Mouse (Mus musculus) forebrain, postnatal 0 days (tissue): ENCODE measurements at regions not wholly inside any gene's neighbourhood (a gene's known extent, or its start where the extent isn't known, plus 50 kb on each side); places are given as distances from the start of the nearest gene placed in this dataset.
A peak's percentile ranks its signal among the peaks of the same experiment; 100 is the strongest.

Source experiments
- ATAC-seq: fragments of 200-750 bp; cut with Nextera tagmentation; 2 replicates; pipeline ENCODE4 v1.8.0; 2017; ENCODE audit warnings: mild to moderate bottlenecking, moderate library complexity
- DNase-seq: peaks from one replicate; pipeline ENCODE4 v3.0.0-alpha.2; 2015
- H3K27ac ChIP-seq: fragments of 300-500 bp; sonication (generic); 2 replicates; pipeline ENCODE4 v1.5.1; 2014; ENCODE audit warnings: low read depth, mild to moderate bottlenecking, antibody characterized with exemption, low read length, moderate library complexity, mixed read lengths
- H3K27me3 ChIP-seq: fragments of 300-500 bp; sonication (generic); 2 replicates; pipeline ENCODE4 v1.6.1; 2014; ENCODE audit warnings: mild to moderate bottlenecking, low read length, mixed read lengths; ENCODE audit not compliant: insufficient read depth
- H3K36me3 ChIP-seq: fragments of 300-500 bp; sonication (generic); 2 replicates; pipeline ENCODE4 v1.6.1; 2014; ENCODE audit warnings: mild to moderate bottlenecking, moderate library complexity; ENCODE audit not compliant: insufficient read depth
- H3K4me1 ChIP-seq: fragments of 300-500 bp; sonication (generic); 2 replicates; pipeline ENCODE4 v1.6.1; 2014; ENCODE audit warnings: antibody characterized with exemption; ENCODE audit not compliant: insufficient read depth
- H3K4me2 ChIP-seq: fragments of 300-500 bp; sonication (generic); 2 replicates; pipeline ENCODE4 v1.6.1; 2014; ENCODE audit warnings: low read depth, mild to moderate bottlenecking, moderate library complexity
- H3K4me3 ChIP-seq: fragments of 300-500 bp; sonication (generic); 2 replicates; pipeline ENCODE4 v1.5.1; 2014; ENCODE audit warnings: low read depth, low read length, mixed read lengths
- H3K9ac ChIP-seq: fragments of 300-500 bp; sonication (generic); 2 replicates; pipeline ENCODE4 v1.6.1; 2014; ENCODE audit warnings: mild to moderate bottlenecking
- H3K9me3 ChIP-seq: fragments of 300-500 bp; sonication (generic); 2 replicates; pipeline ENCODE4 v1.6.1; 2016; ENCODE audit warnings: low read length
- CTCF ChIP-seq: sonication (generic); IDR thresholded peaks from 2 replicates; pipeline ENCODE4 v1.5.1; 2016; ENCODE audit warnings: antibody characterized with exemption, control low read depth, low read depth
- WGBS: fragments of 180-500 bp; shearing (Covaris S2); extraction: QIAGEN DNeasy Blood & Tissue Kit; methylation state at CpG from one replicate; pipeline ENCODE4 v1.1.7; 2014; 5-methylcytosine and 5-hydroxymethylcytosine counted together

- TF ChIP-seq CTCF, result no peak
- Histone ChIP-seq H3K27me3 (no peaks in the 10 kb centered on the region), H3K9ac (no peak overlapping the region), H3K4me2 (0 out of 2 replicates have a peak overlapping the region, but pooled peaks have one; percentile 15), H3K4me1 (peaks cover 7% of the 10 kb centered on the region; the same call in 1 of the 2 replicates), H3K36me3 (no peaks in the 10 kb centered on the region), H3K27ac (peak overlapping the region; percentile 81; the same call in 1 of the 2 replicates), H3K4me3 (no peak overlapping the region), H3K9me3 (no peaks in the 10 kb centered on the region)
- DNase-seq, result peak; percentile 39
- 0 out of 2 replicates have a peak, but pooled peaks have one; percentile 12 for ATAC-seq
- 30% methylated on average over 15 of the region's 15 CpGs for WGBS
Observed at GRCm38 (mm10) chr6:143287322-143287721, 120.3 kb downstream of the Etnk1 start.

- Histone ChIP-seq H3K27me3 (no peaks in the 10 kb centered on the region), H3K36me3 (no peaks in the 10 kb centered on the region), H3K9ac (no peak overlapping the region), H3K4me1 (peaks cover 7% of the 10 kb centered on the region; the same call in 1 of the 2 replicates), H3K27ac (peak overlapping the region; percentile 81), H3K4me2 (no peak overlapping the region), H3K4me3 (no peak overlapping the region), H3K9me3 (no peaks in the 10 kb centered on the region)
- ATAC-seq, result peak; percentile 87
- TF ChIP-seq CTCF, result no peak
- 62% methylated on average over 19 of the region's 19 CpGs for WGBS
- DNase-seq, result peak; percentile 81
Observed at GRCm38 (mm10) chr6:143288491-143289130, 121.6 kb downstream of the Etnk1 start.

DNA sequence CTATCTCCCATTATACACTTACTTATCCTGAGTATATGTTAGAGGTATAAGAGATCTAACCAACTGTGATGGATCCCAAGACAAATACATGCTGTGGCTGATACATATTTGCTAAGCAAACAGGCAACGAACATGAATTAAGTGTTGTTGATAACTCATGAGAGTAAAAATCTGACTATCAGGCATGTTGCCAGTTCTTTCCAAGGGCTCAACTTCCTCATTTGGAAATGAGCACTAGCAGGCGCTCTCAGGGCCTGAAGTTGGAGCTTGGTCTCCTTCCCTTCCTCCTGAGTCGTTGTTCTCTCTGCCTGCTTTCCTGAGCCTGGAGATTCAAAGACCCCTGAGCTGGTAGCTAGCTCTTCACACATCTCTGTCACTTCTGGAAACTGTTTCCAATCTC, 126.6 kb downstream of the Etnk1 start:
- 84% methylated on average over 3 of the region's 3 CpGs for WGBS
- peaks cover 7% of the 10 kb centered on the region; the same call in 1 of the 2 replicates for H3K4me1 ChIP-seq

DNA sequence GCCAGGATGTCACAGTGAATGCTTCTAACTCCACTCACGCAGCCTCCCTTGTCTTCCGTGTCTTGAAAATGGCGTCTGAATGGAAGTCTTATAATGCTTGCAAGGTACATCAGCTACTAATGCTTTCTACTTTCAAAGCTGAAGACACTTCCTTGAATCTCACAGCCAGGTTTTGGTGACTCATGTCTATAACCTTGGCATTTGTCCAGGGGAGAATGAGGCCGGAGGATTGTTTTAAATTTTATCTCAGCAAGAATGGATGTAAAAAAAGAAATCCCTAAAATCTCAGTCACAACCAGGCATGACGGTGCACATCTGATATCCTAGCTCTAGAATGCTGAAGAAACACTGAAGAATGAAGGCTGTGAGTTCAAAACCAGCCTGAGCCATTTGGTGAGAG, 131.4 kb downstream of the Etnk1 start:
- no peak overlapping the region for H3K4me3 ChIP-seq
- no peak for TF ChIP-seq CTCF
- H3K27ac ChIP-seq, result no peak overlapping the region
- no peaks in the 10 kb centered on the region for H3K9me3 ChIP-seq
- no peak overlapping the region for H3K9ac ChIP-seq
- WGBS, result 88% methylated on average over 5 of the region's 5 CpGs
- H3K4me2 ChIP-seq, result no peak overlapping the region
- DNase-seq, result no peak
- ATAC-seq, result no peak
- H3K4me1 ChIP-seq, result no peaks in the 10 kb centered on the region
- no peaks in the 10 kb centered on the region for H3K36me3 ChIP-seq
- H3K27me3 ChIP-seq, result no peaks in the 10 kb centered on the region

More for the DNA sequence above, 126.6 kb downstream of the Etnk1 start:
- Histone ChIP-seq H3K9ac (no peak overlapping the region), H3K27me3 (no peaks in the 10 kb centered on the region), H3K4me3 (no peak overlapping the region), H3K4me2 (no peak overlapping the region), H3K36me3 (no peaks in the 10 kb centered on the region), H3K9me3 (no peaks in the 10 kb centered on the region), H3K27ac (no peak overlapping the region)
- no peak for TF ChIP-seq CTCF
- DNase-seq, result no peak
- no peak for ATAC-seq

GRCm38 (mm10) chr6:143301414-143301813, 134.4 kb downstream of the Etnk1 start:
- no peak for TF ChIP-seq CTCF
- Histone ChIP-seq H3K4me2 (no peak overlapping the region), H3K4me1 (no peaks in the 10 kb centered on the region), H3K36me3 (no peaks in the 10 kb centered on the region), H3K9me3 (no peaks in the 10 kb centered on the region), H3K9ac (no peak overlapping the region), H3K27ac (no peak overlapping the region), H3K27me3 (no peaks in the 10 kb centered on the region), H3K4me3 (no peak overlapping the region)
- DNase-seq, result no peak
- 96% methylated on average over 10 of the region's 10 CpGs for WGBS
- ATAC-seq, result no peak

DNA sequence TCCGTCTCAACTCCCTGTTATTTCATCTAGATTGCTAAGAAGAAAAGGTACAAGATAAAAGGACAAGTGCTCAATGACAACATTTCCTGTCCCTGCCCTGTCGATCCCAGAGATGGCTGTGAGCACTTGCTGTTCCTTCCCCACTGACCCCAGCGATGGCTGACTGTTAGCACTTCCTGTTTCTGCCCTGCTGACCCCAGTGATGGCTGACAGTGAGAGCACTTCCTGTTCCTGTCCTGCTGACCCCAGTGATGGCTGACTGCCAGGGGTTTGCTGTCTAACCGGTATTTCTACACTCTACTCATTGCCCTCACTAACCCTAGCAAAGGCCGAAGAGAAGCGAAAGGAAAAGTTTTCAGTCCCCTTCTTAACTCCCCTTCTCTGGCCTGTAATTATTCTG, 140.3 kb downstream of the Etnk1 start:
- no peak for DNase-seq
- H3K9ac ChIP-seq, result no peak overlapping the region
- H3K27ac ChIP-seq, result no peak overlapping the region
- no peaks in the 10 kb centered on the region for H3K36me3 ChIP-seq
- H3K4me2 ChIP-seq, result no peak overlapping the region
- no peaks in the 10 kb centered on the region for H3K9me3 ChIP-seq
- no peaks in the 10 kb centered on the region for H3K4me1 ChIP-seq
- H3K4me3 ChIP-seq, result no peak overlapping the region
- ATAC-seq, result no peak
- no peaks in the 10 kb centered on the region for H3K27me3 ChIP-seq
- WGBS, result 78% methylated on average over 6 of the region's 6 CpGs
- TF ChIP-seq CTCF, result no peak

DNA sequence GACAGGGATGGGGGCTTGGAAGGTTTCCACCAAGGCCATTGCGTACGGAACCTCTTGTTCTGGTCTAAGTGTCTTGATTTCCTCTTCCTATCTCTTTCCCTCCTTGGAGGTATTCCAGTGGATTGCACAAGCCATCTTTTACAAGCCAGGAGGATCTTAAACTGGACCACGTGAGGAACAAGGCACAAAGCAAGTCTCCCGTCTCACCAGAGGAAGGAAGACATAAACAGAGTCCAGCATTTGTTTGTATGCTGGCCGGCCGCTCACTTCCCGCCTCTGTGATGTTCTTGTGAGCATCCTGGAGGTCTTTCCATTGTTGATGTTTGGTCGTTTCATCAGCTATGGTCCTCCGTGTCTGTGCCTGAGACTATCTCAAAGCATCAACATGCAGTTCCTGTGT, 148.8 kb downstream of the Etnk1 start:
- Histone ChIP-seq H3K9me3 (no peaks in the 10 kb centered on the region), H3K4me1 (0 out of 2 replicates have a peak, but pooled peaks cover 3% of the 10 kb centered on the region), H3K4me3 (no peak overlapping the region), H3K27me3 (no peaks in the 10 kb centered on the region), H3K36me3 (no peaks in the 10 kb centered on the region), H3K4me2 (no peak overlapping the region), H3K9ac (no peak overlapping the region), H3K27ac (no peak overlapping the region)
- no peak for DNase-seq
- 86% methylated on average over 9 of the region's 9 CpGs for WGBS
- ATAC-seq, result no peak
- no peak for TF ChIP-seq CTCF
